Mouse (Mus musculus) left cerebral cortex, adult 2 months (tissue): Measurements from ENCODE around the gene Itga6. TPM values are rescaled to one million over a fixed set of nuclear protein-coding genes. Genes with fewer than 3 reads are reported as not detected.
A peak's percentile ranks its signal among the peaks of the same experiment; 100 is the strongest.

ENCODE experiments used
- DNase-seq, 2 experiments: peaks; one replicate each; pipeline ENCODE4 v3.0.0; 2021 to 2022; ENCODE audit warnings: low spot score in 2 of 2, mixed read lengths in 1 of 2; ENCODE audit errors: extremely low spot score in 1 of 2
- H3K27ac ChIP-seq: fragments of 200-600 bp; 2 replicates; pipeline ENCODE4 v1.8.1; 2022
- H3K4me3 ChIP-seq: fragments of 200-600 bp; 2 replicates; pipeline ENCODE4 v1.8.1; 2022
- CTCF ChIP-seq: fragments of 200-600 bp; IDR thresholded peaks from 2 replicates; pipeline ENCODE4 v1.8.1; 2022; ENCODE audit warnings: antibody characterized with exemption, mild to moderate bottlenecking, moderate library complexity
- intact Hi-C: fragments of 180-260 bp; cut with DNase I; formaldehyde crosslinking; loops from one replicate; pipeline ENCODE4 v1.15.1; 2025
- total RNA-seq, 2 experiments: library from RNA; stranded (reverse); gene quantifications; 2 replicates each; pipeline ENCODE4 v1.2.3; 2021

Gene Itga6
- total RNA-seq, 2 experiments from 2014 or later: 26.1 to 27.6 TPM

- no peak overlapping the region for H3K27ac ChIP-seq
- H3K4me3 ChIP-seq: no peak overlapping the region
- DNase-seq: no peak
- intact Hi-C loops: no loop called here
- no peak for TF ChIP-seq CTCF
Measured at GRCm38 (mm10) chr2:71794139-71794538, 48.7 kb downstream of the Itga6 start.

GRCm38 (mm10) chr2:71796787-71797186, 51.4 kb downstream of the Itga6 start:
- Histone ChIP-seq H3K4me3 (no peak overlapping the region), H3K27ac (no peak overlapping the region)
- no peak for TF ChIP-seq CTCF
- intact Hi-C loops: no loop called here
- DNase-seq: no peak

- Histone ChIP-seq H3K4me3 (no peak overlapping the region), H3K27ac (no peak overlapping the region)
- no peak for DNase-seq
- no peak for TF ChIP-seq CTCF
- intact Hi-C loops: loop anchor here (5.0 kb wide), 1 partner anchor 88 kb away; no protein-coding TSS in a partner anchor
Measured at GRCm38 (mm10) chr2:71800798-71801197, 55.4 kb downstream of the Itga6 start.

GRCm38 (mm10) chr2:71801691-71802090, 56.3 kb downstream of the Itga6 start:
- Histone ChIP-seq H3K27ac (no peak overlapping the region), H3K4me3 (no peak overlapping the region)
- no peak for TF ChIP-seq CTCF
- intact Hi-C loops: loop anchor here (5.0 kb wide), 1 partner anchor 89 kb away; no protein-coding TSS in a partner anchor
- no peak for DNase-seq

- TF ChIP-seq CTCF: no peak
- Histone ChIP-seq H3K27ac (no peak overlapping the region), H3K4me3 (no peak overlapping the region)
- no peak for DNase-seq
- intact Hi-C loops: loop anchor here (5.0 kb wide), 1 partner anchor 90 kb away; no protein-coding TSS in a partner anchor
Measured at GRCm38 (mm10) chr2:71802131-71802530, 56.7 kb downstream of the Itga6 start.

- TF ChIP-seq CTCF: no peak
- intact Hi-C loops: no loop called here
- no peak for DNase-seq
- H3K4me3 ChIP-seq: no peak overlapping the region
- H3K27ac ChIP-seq: no peak overlapping the region
Measured at GRCm38 (mm10) chr2:71805120-71805519, 59.7 kb downstream of the Itga6 start.

GRCm38 (mm10) chr2:71805611-71806567, 60.5 kb downstream of the Itga6 start:
- TF ChIP-seq CTCF: no peak
- no peak for DNase-seq
- intact Hi-C loops: no loop called here
- no peak overlapping the region for H3K27ac ChIP-seq
- no peak overlapping the region for H3K4me3 ChIP-seq

GRCm38 (mm10) chr2:71809289-71809860, 64.0 kb downstream of the Itga6 start:
- TF ChIP-seq CTCF: no peak
- no peak overlapping the region for H3K27ac ChIP-seq
- no peak overlapping the region for H3K4me3 ChIP-seq
- no peak for DNase-seq
- intact Hi-C loops: no loop called here

GRCm38 (mm10) chr2:71810010-71810409, 64.6 kb downstream of the Itga6 start:
- no peak for DNase-seq
- TF ChIP-seq CTCF: no peak
- H3K4me3 ChIP-seq: no peak overlapping the region
- H3K27ac ChIP-seq: no peak overlapping the region
- intact Hi-C loops: loop anchor here (10.0 kb wide), 1 partner anchor 415 kb away; no protein-coding TSS in a partner anchor

- Histone ChIP-seq H3K4me3 (no peak overlapping the region), H3K27ac (no peak overlapping the region)
- intact Hi-C loops: loop anchor here (10.0 kb wide), 1 partner anchor 416 kb away; no protein-coding TSS in a partner anchor
- no peak for DNase-seq
- no peak for TF ChIP-seq CTCF
Measured at GRCm38 (mm10) chr2:71810906-71811305, 65.5 kb downstream of the Itga6 start.

- peak overlapping the region; percentile 28; the same call in 1 of the 2 replicates for H3K4me3 ChIP-seq
- DNase-seq: peak; percentile 86 to 93
- no peak overlapping the region for H3K27ac ChIP-seq
- TF ChIP-seq CTCF: peak; percentile 94
- intact Hi-C loops: loop anchor here (1.0 to 10.0 kb wide), 4 partner anchors 160 to 418 kb away; no protein-coding TSS in a partner anchor
Measured at GRCm38 (mm10) chr2:71812221-71813021, 67.0 kb downstream of the Itga6 start.
